ENCODE assay signal across 21 mouse cellular contexts in genomic region chr2:45077383-45077782, GRCm38 (mm10). TPM values are rescaled to one million over a fixed set of nuclear protein-coding genes. Genes with fewer than 3 reads are reported as not detected.
DNase-seq lines count a peak whose midpoint lies in the region; ATAC-seq and TF ChIP-seq lines count a peak whose summit lies in the region.
"Had no signal": no experiment of that assay in that cellular context is flagged by ENCODE, and none has a peak within 500 bp of the region (broad histone marks: within the 10 kb centered on the region; RNA-seq: fewer than 3 reads in every experiment).

No protein-coding gene starts in this region.

- DNase-seq in heart, postnatal 36 days: no peak
- no peak for DNase-seq in left cerebral cortex, adult 2 months (ENCODE audit: extremely low spot score in 1 of 2, low spot score in 2 of 2)
- no peak for DNase-seq in left cerebral cortex, adult 9 months (ENCODE audit: low spot score in 2 of 2)
- no peak for DNase-seq in liver, embryonic 14.5 days (ENCODE audit: low read depth in 3 of 3, low spot score in 3 of 3)
- DNase-seq in adipocyte (ENCODE audit: low spot score): no peak
- DNase-seq in midbrain, postnatal 0 days (ENCODE audit: low spot score): no peak
- DNase-seq: adrenal gland, postnatal 14 days; B cell, adult 2 months; cerebellum, adult 11-12 months; cerebellum, adult 9-10 months; cerebellum, postnatal 25 days; forebrain, postnatal 0 days; gastrocnemius, postnatal 14 days; heart, adult 2 months; heart, postnatal 10 days had no signal

- no peaks in the 10 kb centered on the region for H3K27me3 ChIP-seq in heart, embryonic 13.5 days (replicated peaks)
- no peaks in the 10 kb centered on the region for H3K27me3 ChIP-seq in liver, embryonic 14.5 days (ENCODE audit: control insufficient read depth, insufficient read depth, low read length)
- no peaks in the 10 kb centered on the region for H3K27me3 ChIP-seq in midbrain, postnatal 0 days (ENCODE audit: insufficient read depth, low read length)
- H3K27me3 ChIP-seq: forebrain, embryonic 13.5 days; heart, embryonic 12.5 days had no signal

- H3K4me3 ChIP-seq in heart, embryonic 13.5 days: no peak overlapping the region
- H3K4me3 ChIP-seq in left cerebral cortex, adult 2 months: no peak overlapping the region
- no peak overlapping the region for H3K4me3 ChIP-seq in liver, embryonic 14.5 days (ENCODE audit: insufficient read depth in 1 of 2, low read depth in 2 of 2, low read length in 2 of 2)
- no peak overlapping the region for H3K4me3 ChIP-seq in midbrain, postnatal 0 days (ENCODE audit: low read depth, low read length)
- H3K4me3 ChIP-seq: forebrain, embryonic 13.5 days; heart, adult 2 months; heart, embryonic 12.5 days had no signal

- no peaks in the 10 kb centered on the region for H3K9me3 ChIP-seq in heart, embryonic 13.5 days
- H3K9me3 ChIP-seq in liver, embryonic 14.5 days (ENCODE audit: control insufficient read depth, low read length): no peaks in the 10 kb centered on the region
- H3K9me3 ChIP-seq in midbrain, postnatal 0 days (ENCODE audit: low read length): no peaks in the 10 kb centered on the region
- H3K9me3 ChIP-seq: forebrain, embryonic 13.5 days; G1E; heart, embryonic 12.5 days had no signal

- H3K27ac ChIP-seq in heart, embryonic 13.5 days (replicated peaks): 0 out of 2 replicates have a peak overlapping the region, but pooled peaks have one; percentile 9
- peak overlapping the region; percentile 84; the same call in 1 of the 2 replicates for H3K27ac ChIP-seq in left cerebral cortex, adult 2 months
- H3K27ac ChIP-seq in liver, embryonic 14.5 days: peak overlapping the region; percentile 44; the same call in 1 of the 2 replicates
- H3K27ac ChIP-seq in midbrain, postnatal 0 days (ENCODE audit: low read depth, low read length): no peak overlapping the region
- H3K27ac ChIP-seq: forebrain, embryonic 13.5 days; heart, adult 2 months; hindbrain, embryonic 14.5 days had no signal

- peaks cover 11% of the 10 kb centered on the region; the same call in 1 of the 2 replicates for H3K36me3 ChIP-seq in heart, embryonic 13.5 days
- H3K36me3 ChIP-seq in liver, embryonic 14.5 days (replicated peaks; ENCODE audit: control insufficient read depth, insufficient read depth, low read depth): no peaks in the 10 kb centered on the region
- no peaks in the 10 kb centered on the region for H3K36me3 ChIP-seq in midbrain, postnatal 0 days (ENCODE audit: insufficient read depth, low read length)
- H3K36me3 ChIP-seq: heart, embryonic 12.5 days had no signal

- intact Hi-C loops in heart, postnatal 36 days (cut with DNase I): no loop called here
- intact Hi-C loops in left cerebral cortex, adult 2 months (cut with DNase I): no loop called here

- no peak overlapping the region for H3K9ac ChIP-seq in heart, embryonic 13.5 days
- H3K9ac ChIP-seq in liver, embryonic 14.5 days (replicated peaks): no peak overlapping the region
- no peak overlapping the region for H3K9ac ChIP-seq in midbrain, postnatal 0 days (replicated peaks; ENCODE audit: low read length, poor library complexity, severe bottlenecking)
- H3K9ac ChIP-seq: forebrain, embryonic 13.5 days; forebrain, postnatal 0 days; heart, embryonic 12.5 days; hindbrain, embryonic 14.5 days had no signal

- peaks cover 44% of the 10 kb centered on the region for H3K4me1 ChIP-seq in heart, embryonic 13.5 days
- peaks cover 22 to 26% of the 10 kb centered on the region in 2 experiments for H3K4me1 ChIP-seq in liver, embryonic 14.5 days (replicated peaks; ENCODE audit: control insufficient read depth in 2 of 2, insufficient read depth in 2 of 2, low read length in 1 of 2)
- H3K4me1 ChIP-seq in midbrain, postnatal 0 days (ENCODE audit: insufficient read depth, low read length): no peaks in the 10 kb centered on the region

- no peak overlapping the region for H3K4me2 ChIP-seq in heart, embryonic 13.5 days
- H3K4me2 ChIP-seq in liver, embryonic 14.5 days (ENCODE audit: low read depth): peak overlapping the region; percentile 52
- no peak overlapping the region for H3K4me2 ChIP-seq in midbrain, postnatal 0 days (ENCODE audit: low read depth, low read length, poor library complexity, severe bottlenecking)
- H3K4me2 ChIP-seq: forebrain, embryonic 13.5 days; heart, embryonic 12.5 days; hindbrain, embryonic 14.5 days had no signal

- no peak for TF ChIP-seq EP300 in liver, embryonic 14.5 days (IDR thresholded peaks at IDR 0.05; ENCODE audit: low read depth)

- WGBS in heart, embryonic 13.5 days: 70% methylated on average over 5 of the region's 5 CpGs
- 52% methylated on average over 5 of the region's 5 CpGs for WGBS in liver, embryonic 14.5 days (ENCODE audit: insufficient replicate concordance)
- 89% methylated on average over 5 of the region's 5 CpGs for WGBS in midbrain, postnatal 0 days

- no peak for ATAC-seq in heart, embryonic 13.5 days (ENCODE audit: extremely low read depth, insufficient number of reproducible peaks, low FRiP score, low TSS enrichment)
- 0 out of 2 replicates have a peak, but pooled peaks have one; percentile 25 for ATAC-seq in liver, embryonic 14.5 days (ENCODE audit: insufficient read depth)
- no peak for ATAC-seq in midbrain, postnatal 0 days (ENCODE audit: low FRiP score)
- ATAC-seq: CD4-positive, CD25-positive, alpha-beta regulatory T cell, adult 4 months; forebrain, embryonic 13.5 days; forebrain, postnatal 0 days had no signal

- TF ChIP-seq CTCF in left cerebral cortex, adult 2 months (IDR thresholded peaks at IDR 0.05): no peak
- no peak for TF ChIP-seq CTCF in liver, embryonic 14.5 days (IDR thresholded peaks at IDR 0.05; ENCODE audit: low read depth)
- TF ChIP-seq CTCF in midbrain, postnatal 0 days (IDR thresholded peaks at IDR 0.05): no peak

RNA-seq across cellular contexts. Expression of gene Zeb2, which starts 39.8 kb away (rescaled TPM):
- polyA plus RNA-seq in heart, embryonic 13.5 days (2015; fragmentation: Nextera tagmentation; extraction: Ambion mirVana): 21.8 and 22.4 TPM in 2 replicates
- 10 to 100 TPM; 53.1 to 54.2 TPM for total RNA-seq in heart, postnatal 36 days (2021)
- 100 to 1,000 TPM; 156 to 181 TPM for total RNA-seq in left cerebral cortex, adult 2 months (2021)
- polyA plus RNA-seq in liver, embryonic 14.5 days (2012; rRNA removed): 3.9 and 5.7 TPM in 2 replicates
- 9.9 and 11.4 TPM in 2 replicates for polyA plus RNA-seq in liver, embryonic 14.5 days (2014; fragmentation: Nextera tagmentation; extraction: Ambion mirVana)
- total RNA-seq in midbrain, postnatal 0 days (2014; rRNA removed): 39.6 and 48.1 TPM in 2 replicates
- 13.4 and 15.3 TPM in 2 replicates for polyA plus RNA-seq in midbrain, postnatal 0 days (2015; fragmentation: Nextera tagmentation; extraction: Ambion mirVana)
